Mouse (Mus musculus): ENCODE data around the gene Gramd2. TPM values are rescaled to one million over a fixed set of nuclear protein-coding genes. Genes with fewer than 3 reads are reported as not detected.
"Not testable (repeated sequence)": the region's sequence is repeated elsewhere in the genome, so short reads cannot be mapped to it uniquely, and the experiment has no call there.

Gramd2 gene
- polyA plus RNA-seq, 1 experiment from 2014 or later: 0.66 TPM

DNA sequence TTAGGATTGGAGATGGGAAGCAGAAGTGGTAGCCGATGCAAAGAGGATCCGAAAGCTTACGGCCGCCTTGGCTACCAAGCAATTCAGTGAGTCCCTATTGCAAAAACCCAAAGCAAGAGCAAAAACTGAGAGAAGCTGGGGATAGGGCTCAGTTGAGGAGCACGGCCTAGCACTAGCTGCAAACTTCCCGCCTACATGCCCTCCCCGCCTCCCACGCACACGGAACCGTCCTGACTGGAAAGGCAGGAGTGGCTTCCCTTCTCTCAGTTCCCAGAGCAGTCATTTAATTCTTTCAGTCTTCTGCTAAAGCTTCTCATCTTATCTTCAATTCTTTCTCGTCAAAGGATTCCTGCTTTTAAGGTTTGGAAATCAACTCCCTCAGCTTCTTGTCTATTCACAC lies 69.0 kb downstream of the Gramd2 start:
- no peak overlapping the region for H3K4me2 ChIP-seq (replicated peaks; ENCODE audit: low read depth, low read length)
- H3K27me3 ChIP-seq (ENCODE audit: control insufficient read depth, insufficient read depth, low read length): no peaks in the 10 kb centered on the region
- H3K4me3 ChIP-seq (ENCODE audit: low read length): no peak overlapping the region
- ATAC-seq (ENCODE audit: low FRiP score, low TSS enrichment): no peak
- H3K9me3 ChIP-seq (ENCODE audit: control insufficient read depth, low read length): no peaks in the 10 kb centered on the region
- H3K4me1 ChIP-seq (ENCODE audit: control insufficient read depth, insufficient read depth, low read length): peaks cover 18% of the 10 kb centered on the region
- 0 out of 2 replicates have a peak overlapping the region, but pooled peaks have one; percentile 18 for H3K9ac ChIP-seq (ENCODE audit: low read depth, low read length)
- H3K27ac ChIP-seq (ENCODE audit: low read depth, low read length): no peak overlapping the region
- H3K36me3 ChIP-seq (ENCODE audit: control insufficient read depth, insufficient read depth, low read length): no peaks in the 10 kb centered on the region
- WGBS: 71% methylated on average over 11 of the region's 11 CpGs

DNA sequence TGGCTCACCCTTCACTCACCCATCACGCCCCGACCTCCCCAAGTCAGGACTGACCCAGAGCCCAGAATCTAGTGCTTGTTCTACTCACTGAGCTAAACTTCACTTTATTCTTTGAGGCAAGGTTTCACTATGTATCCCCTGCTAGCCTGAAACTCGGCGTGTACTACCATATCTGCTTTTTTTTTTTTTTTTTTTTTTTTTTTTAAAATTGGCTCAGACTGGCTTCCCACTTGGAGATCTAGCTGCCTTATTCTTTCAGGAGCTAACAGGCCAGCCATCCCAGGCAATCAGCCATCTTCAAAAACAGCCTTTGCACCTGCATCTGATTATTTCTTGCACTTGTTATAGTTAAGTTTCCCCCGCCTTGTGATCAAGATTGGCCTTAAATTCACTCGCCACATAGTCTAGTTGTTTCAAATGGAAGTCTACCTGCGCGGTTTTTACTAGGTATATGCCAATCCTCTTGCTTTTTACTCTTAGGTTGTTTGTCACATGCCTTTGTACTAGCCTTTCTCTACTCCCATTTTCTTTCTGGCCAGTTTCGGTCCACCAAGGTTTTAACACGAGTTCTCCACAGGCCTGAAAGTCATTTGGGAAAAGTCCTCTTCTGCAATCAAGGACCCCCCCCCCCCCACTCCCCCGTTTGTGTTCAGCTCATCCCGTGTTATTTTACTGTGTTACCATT lies 69.8 kb downstream of the Gramd2 start:
- Histone ChIP-seq H3K27me3 (ENCODE audit: control insufficient read depth, insufficient read depth, low read length) (no peaks in the 10 kb centered on the region), H3K36me3 (ENCODE audit: control insufficient read depth, insufficient read depth, low read length) (no peaks in the 10 kb centered on the region), H3K4me2 (replicated peaks; ENCODE audit: low read depth, low read length) (peak overlapping the region; percentile 70), H3K27ac (ENCODE audit: low read depth, low read length) (peak overlapping the region; percentile 91; the same call in 1 of the 2 replicates), H3K4me1 (ENCODE audit: control insufficient read depth, insufficient read depth, low read length) (peaks cover 18% of the 10 kb centered on the region), H3K9ac (ENCODE audit: low read depth, low read length) (peak overlapping the region; percentile 66), H3K9me3 (ENCODE audit: control insufficient read depth, low read length) (no peaks in the 10 kb centered on the region), H3K4me3 (ENCODE audit: low read length) (peak overlapping the region; percentile 88)
- ATAC-seq (ENCODE audit: low FRiP score, low TSS enrichment): no peak
- 38% methylated on average over 12 of the region's 12 CpGs for WGBS

DNA sequence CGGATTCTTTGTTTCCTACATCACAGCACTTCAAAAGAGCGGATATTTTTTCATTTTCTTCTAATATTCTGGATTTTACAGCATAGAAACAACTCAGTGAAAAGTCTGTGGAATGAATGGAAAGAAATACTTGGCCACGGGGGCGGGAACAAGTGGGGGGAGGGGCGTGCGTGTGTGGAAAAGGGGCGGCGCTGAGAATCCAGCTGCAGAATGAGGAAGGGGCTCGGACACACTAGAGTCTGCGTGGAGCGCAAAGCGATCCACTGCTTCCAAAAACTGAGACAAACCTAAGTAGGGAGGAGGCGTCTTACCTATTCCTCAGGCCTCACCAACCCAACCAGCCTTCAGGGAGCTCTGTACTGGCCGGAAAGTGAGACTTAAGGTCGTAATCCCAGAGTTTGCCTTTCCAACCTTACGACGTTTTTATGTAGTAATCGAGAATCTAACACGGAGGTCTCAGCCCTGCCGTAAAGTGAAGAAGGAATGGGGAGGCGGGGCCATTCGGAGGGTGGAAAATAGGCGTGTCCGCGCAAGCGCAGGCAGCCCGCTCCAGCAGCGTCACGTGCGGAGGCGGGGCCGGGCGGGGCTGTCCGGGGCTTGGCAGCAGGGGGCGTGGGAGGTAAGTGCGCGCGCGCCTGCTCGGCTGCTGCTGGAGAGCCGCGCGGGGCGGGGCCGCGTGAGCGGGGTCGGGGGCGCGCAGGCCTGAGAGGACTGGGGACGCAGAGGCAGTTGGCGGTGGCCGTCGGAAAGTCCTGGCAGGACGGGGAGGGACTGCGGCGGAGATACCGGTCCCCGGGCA lies 70.5 kb downstream of the Gramd2 start, which contains the start of the genes Senp8 and Myo9a:
TSS of gene Senp8 (minus strand) at position 444 of the 799 bp plus-strand sequence.
TSS of gene Myo9a (plus strand) at position 630 of the 799 bp plus-strand sequence.
- peak; percentile 95 for ATAC-seq (ENCODE audit: low FRiP score, low TSS enrichment)
- peak within 1 kb of the TSS; percentile 91 for H3K27ac ChIP-seq (ENCODE audit: low read depth, low read length)
- WGBS: under 1% methylated on average over 51 of the region's 59 CpGs
- H3K4me3 ChIP-seq (ENCODE audit: low read length): peak within 1 kb of the TSS; percentile 88
- peaks cover 18% of the 10 kb centered on the region for H3K4me1 ChIP-seq (ENCODE audit: control insufficient read depth, insufficient read depth, low read length)
- no peaks in the 10 kb centered on the region for H3K9me3 ChIP-seq (ENCODE audit: control insufficient read depth, low read length)
- H3K4me2 ChIP-seq (replicated peaks; ENCODE audit: low read depth, low read length): peak within 1 kb of the TSS; percentile 77
- H3K36me3 ChIP-seq (ENCODE audit: control insufficient read depth, insufficient read depth, low read length): no peaks in the 10 kb centered on the region
- H3K9ac ChIP-seq (ENCODE audit: low read depth, low read length): peak within 1 kb of the TSS; percentile 84
- H3K27me3 ChIP-seq (ENCODE audit: control insufficient read depth, insufficient read depth, low read length): no peaks in the 10 kb centered on the region

DNA sequence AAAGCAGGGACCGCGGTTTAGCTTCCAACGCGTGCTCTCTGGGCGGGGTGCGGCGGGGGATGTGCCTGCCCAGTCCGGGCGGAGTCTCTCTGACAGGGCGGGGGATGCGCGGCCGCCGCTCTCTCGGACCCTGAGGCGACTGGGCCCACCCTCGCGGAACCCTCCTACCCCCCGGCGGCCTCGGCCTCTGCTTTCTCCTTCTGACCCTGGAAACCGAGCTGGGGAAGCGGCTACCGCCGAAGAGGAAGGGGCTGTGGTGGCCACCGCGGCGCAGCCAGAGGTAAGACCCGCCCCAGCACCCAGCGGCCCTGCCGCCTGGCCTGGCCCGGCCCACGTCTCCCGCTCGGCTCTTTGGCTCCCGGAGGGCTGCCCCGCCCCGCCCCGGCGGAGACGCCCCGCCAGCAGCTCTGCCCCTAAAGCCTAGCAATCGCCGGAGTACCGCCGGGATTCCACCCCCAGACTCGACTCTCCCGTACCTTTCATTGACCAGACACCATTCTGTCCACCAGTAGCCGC lies 71.2 kb downstream of the Gramd2 start:
- Histone ChIP-seq H3K4me3 (ENCODE audit: low read length) (peak overlapping the region; percentile 88), H3K27ac (ENCODE audit: low read depth, low read length) (peak overlapping the region; percentile 91), H3K36me3 (ENCODE audit: control insufficient read depth, insufficient read depth, low read length) (no peaks in the 10 kb centered on the region), H3K4me2 (replicated peaks; ENCODE audit: low read depth, low read length) (peak overlapping the region; percentile 77), H3K27me3 (ENCODE audit: control insufficient read depth, insufficient read depth, low read length) (no peaks in the 10 kb centered on the region), H3K9me3 (ENCODE audit: control insufficient read depth, low read length) (no peaks in the 10 kb centered on the region), H3K4me1 (ENCODE audit: control insufficient read depth, insufficient read depth, low read length) (peaks cover 18% of the 10 kb centered on the region), H3K9ac (ENCODE audit: low read depth, low read length) (peak overlapping the region; percentile 84)
- under 1% methylated on average over 32 of the region's 49 CpGs for whole genome bisulfite sequencing
- peak; percentile 96 for ATAC-seq (ENCODE audit: low FRiP score, low TSS enrichment)

DNA sequence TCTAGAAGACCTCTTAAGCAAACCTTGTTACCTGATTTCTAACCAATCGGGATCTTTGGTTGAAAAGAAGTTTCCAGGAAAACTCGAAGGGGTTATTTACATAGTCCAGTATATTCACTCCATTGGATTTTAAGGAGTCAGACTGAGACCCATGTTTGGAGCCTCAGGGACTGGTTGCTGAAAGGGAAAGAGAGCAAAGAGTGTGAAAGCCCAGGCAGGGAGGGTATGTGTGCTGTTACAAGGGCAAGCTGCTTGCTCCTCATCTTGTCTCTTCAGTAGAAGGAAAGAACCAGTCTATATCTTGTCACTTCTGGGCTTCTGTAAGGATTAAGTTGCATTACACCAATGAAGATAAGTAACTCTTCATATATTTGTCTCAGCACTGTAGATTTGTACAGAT lies 72.0 kb downstream of the Gramd2 start:
- Histone ChIP-seq H3K9me3 (ENCODE audit: control insufficient read depth, low read length) (no peaks in the 10 kb centered on the region), H3K4me2 (replicated peaks; ENCODE audit: low read depth, low read length) (peak overlapping the region; percentile 77), H3K36me3 (ENCODE audit: control insufficient read depth, insufficient read depth, low read length) (no peaks in the 10 kb centered on the region), H3K9ac (ENCODE audit: low read depth, low read length) (peak overlapping the region; percentile 84), H3K4me1 (ENCODE audit: control insufficient read depth, insufficient read depth, low read length) (peaks cover 18% of the 10 kb centered on the region), H3K27me3 (ENCODE audit: control insufficient read depth, insufficient read depth, low read length) (no peaks in the 10 kb centered on the region), H3K27ac (ENCODE audit: low read depth, low read length) (no peak overlapping the region; the same call in 1 of the 2 replicates), H3K4me3 (ENCODE audit: low read length) (peak overlapping the region; percentile 88)
- no peak for ATAC-seq (ENCODE audit: low FRiP score, low TSS enrichment)
- 8% methylated on average over 2 of the region's 2 CpGs for WGBS

DNA sequence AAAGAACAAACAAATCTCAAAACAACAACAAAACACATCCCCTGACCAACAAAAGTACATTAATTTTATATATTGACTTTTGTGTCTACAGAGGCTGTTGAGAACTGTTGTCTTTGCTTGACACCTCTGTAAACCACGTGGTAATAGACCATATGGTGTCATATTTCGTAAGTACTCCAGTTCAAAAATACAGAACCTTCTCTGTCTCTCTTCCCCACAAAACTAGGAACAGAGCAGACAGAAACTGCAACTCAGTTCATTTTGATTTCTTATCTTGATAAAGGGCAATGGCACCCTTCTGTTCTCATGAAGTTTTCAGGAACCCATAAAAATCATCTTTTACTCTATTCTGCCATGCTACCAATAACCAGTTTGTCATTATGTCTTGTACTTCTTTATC lies 75.3 kb downstream of the Gramd2 start:
- Histone ChIP-seq H3K4me2 (replicated peaks; ENCODE audit: low read depth, low read length) (no peak overlapping the region), H3K36me3 (ENCODE audit: control insufficient read depth, insufficient read depth, low read length) (no peaks in the 10 kb centered on the region), H3K4me3 (ENCODE audit: low read length) (no peak overlapping the region), H3K27ac (ENCODE audit: low read depth, low read length) (no peak overlapping the region), H3K27me3 (ENCODE audit: control insufficient read depth, insufficient read depth, low read length) (no peaks in the 10 kb centered on the region), H3K9me3 (ENCODE audit: control insufficient read depth, low read length) (no peaks in the 10 kb centered on the region), H3K4me1 (ENCODE audit: control insufficient read depth, insufficient read depth, low read length) (0 out of 2 replicates have a peak, but pooled peaks cover 3% of the 10 kb centered on the region), H3K9ac (ENCODE audit: low read depth, low read length) (no peak overlapping the region)
- 45% methylated on average over 2 of the region's 2 CpGs for WGBS
- no peak for ATAC-seq (ENCODE audit: low FRiP score, low TSS enrichment)

DNA sequence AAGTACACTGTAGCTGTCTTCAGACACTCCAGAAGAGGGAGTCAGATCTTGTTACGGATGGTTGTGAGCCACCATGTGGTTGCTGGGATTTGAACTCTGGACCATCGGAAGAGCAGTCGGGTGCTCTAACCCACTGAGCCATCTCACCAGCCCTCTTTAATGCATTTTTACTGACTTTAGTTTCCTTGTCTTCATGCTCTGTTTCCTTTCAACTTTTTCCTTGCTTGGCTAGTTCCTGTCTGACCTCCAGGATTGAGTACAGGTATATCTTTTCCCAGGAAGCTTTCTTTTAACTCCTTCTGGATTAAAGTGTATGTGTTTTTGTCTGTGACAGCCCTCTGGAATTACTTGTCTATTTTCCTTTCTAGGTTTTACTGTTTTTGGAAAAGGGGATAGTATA lies 77.1 kb downstream of the Gramd2 start:
- H3K27me3 ChIP-seq (ENCODE audit: control insufficient read depth, insufficient read depth, low read length); H3K9me3 ChIP-seq (ENCODE audit: control insufficient read depth, low read length); H3K4me2 ChIP-seq (replicated peaks; ENCODE audit: low read depth, low read length); H3K36me3 ChIP-seq (ENCODE audit: control insufficient read depth, insufficient read depth, low read length); H3K4me1 ChIP-seq (ENCODE audit: control insufficient read depth, insufficient read depth, low read length); ATAC-seq (ENCODE audit: low FRiP score, low TSS enrichment); H3K4me3 ChIP-seq (ENCODE audit: low read length); H3K9ac ChIP-seq (ENCODE audit: low read depth, low read length); H3K27ac ChIP-seq (ENCODE audit: low read depth, low read length): not testable (repeated sequence)
- WGBS: 53% methylated on average over 2 of the region's 3 CpGs

DNA sequence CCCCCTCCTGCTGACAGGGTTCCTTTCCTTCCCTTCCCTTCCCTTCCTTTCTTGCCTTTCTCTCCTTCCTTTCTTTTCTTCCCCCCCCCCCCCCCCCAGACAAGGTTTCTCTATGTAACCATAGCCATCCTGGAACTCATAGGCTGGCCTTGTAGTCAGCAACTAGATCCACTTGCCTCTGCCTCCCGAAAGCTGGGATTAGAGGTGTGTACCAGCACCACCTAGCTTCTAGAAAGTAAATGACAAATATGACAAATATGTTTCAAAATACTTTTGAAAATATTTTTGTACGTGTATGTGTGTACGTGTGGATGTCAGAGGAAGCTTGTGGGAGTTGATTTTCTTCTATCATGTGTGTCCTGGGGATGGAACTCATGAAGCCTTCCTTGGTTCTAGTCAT lies 80.6 kb downstream of the Gramd2 start:
- Histone ChIP-seq H3K4me2 (replicated peaks; ENCODE audit: low read depth, low read length) (no peak overlapping the region), H3K4me1 (ENCODE audit: control insufficient read depth, insufficient read depth, low read length) (no peaks in the 10 kb centered on the region), H3K27me3 (ENCODE audit: control insufficient read depth, insufficient read depth, low read length) (no peaks in the 10 kb centered on the region), H3K27ac (ENCODE audit: low read depth, low read length) (no peak overlapping the region), H3K9ac (ENCODE audit: low read depth, low read length) (no peak overlapping the region), H3K9me3 (ENCODE audit: control insufficient read depth, low read length) (no peaks in the 10 kb centered on the region), H3K36me3 (ENCODE audit: control insufficient read depth, insufficient read depth, low read length) (no peaks in the 10 kb centered on the region), H3K4me3 (ENCODE audit: low read length) (no peak overlapping the region)
- WGBS: 79% methylated on average over 3 of the region's 3 CpGs
- ATAC-seq (ENCODE audit: low FRiP score, low TSS enrichment): no peak

All from kidney, embryonic 14.5 days (tissue).